Mouse (Mus musculus) liver, embryonic 13.5 days (tissue): ENCODE data around the gene Ttc26. TPM values are rescaled to one million over a fixed set of nuclear protein-coding genes. Genes with fewer than 3 reads are reported as not detected.
"Not testable (repeated sequence)": the region's sequence is repeated elsewhere in the genome, so short reads cannot be mapped to it uniquely, and the experiment has no call there.

Source experiments
- ATAC-seq: fragments of 200-750 bp; cut with Nextera tagmentation; 2 replicates; pipeline ENCODE4 v1.8.0; 2017; ENCODE audit warnings: low read depth, mild to moderate bottlenecking, moderate number of reproducible peaks, moderate library complexity
- DNase-seq: peaks from one replicate; pipeline ENCODE4 v3.0.0; 2022
- H3K27ac ChIP-seq: fragments of 300-500 bp; sonication (generic); 2 replicates; pipeline ENCODE4 v1.5.1; 2015; ENCODE audit warnings: moderate library complexity, mild to moderate bottlenecking, inconsistent platforms
- H3K27me3 ChIP-seq: fragments of 300-500 bp; sonication (generic); 2 replicates; pipeline ENCODE4 v1.6.1; 2015; ENCODE audit warnings: mild to moderate bottlenecking, inconsistent platforms
- H3K36me3 ChIP-seq: fragments of 300-500 bp; sonication (generic); 2 replicates; pipeline ENCODE4 v1.6.1; 2015; ENCODE audit warnings: mild to moderate bottlenecking, inconsistent platforms
- H3K4me1 ChIP-seq: fragments of 300-500 bp; sonication (generic); replicated peaks from 2 replicates; pipeline ENCODE4 v1.6.1; 2015; ENCODE audit warnings: inconsistent platforms
- H3K4me2 ChIP-seq: fragments of 300-500 bp; sonication (generic); 2 replicates; pipeline ENCODE4 v1.6.1; 2015; ENCODE audit warnings: inconsistent platforms, mild to moderate bottlenecking, moderate library complexity
- H3K4me3 ChIP-seq: fragments of 300-500 bp; sonication (generic); replicated peaks from 2 replicates; pipeline ENCODE4 v1.5.1; 2015; ENCODE audit warnings: mild to moderate bottlenecking, inconsistent platforms
- H3K9ac ChIP-seq: fragments of 300-500 bp; sonication (generic); 2 replicates; pipeline ENCODE4 v1.6.1; 2015; ENCODE audit warnings: mild to moderate bottlenecking, inconsistent platforms
- H3K9me3 ChIP-seq: fragments of 300-500 bp; sonication (generic); replicated peaks from 2 replicates; pipeline ENCODE4 v1.6.1; 2016; ENCODE audit warnings: inconsistent platforms
- WGBS: fragments of 180-500 bp; shearing (Covaris S2); methylation state at CpG from one replicate; pipeline ENCODE4 v1.1.7; 2015; ENCODE audit not compliant: insufficient replicate concordance; 5-methylcytosine and 5-hydroxymethylcytosine counted together
- polyA plus RNA-seq: library from polyadenylated mRNA; unstranded; fragments of >200 nt; fragmentation: Nextera tagmentation; extraction: Ambion mirVana; gene quantifications from 2 replicates; pipeline ENCODE4 v1.2.1, GENCODE M21; 2015

Ttc26 gene
- polyA plus RNA-seq, 1 experiment from 2014 or later = 0.74 TPM

GRCm38 (mm10) chr6:38348811-38349453 lies 32.3 kb upstream of the Ttc26 start:
- Histone ChIP-seq H3K4me3 (peak overlapping the region; percentile 39), H3K9me3 (no peaks in the 10 kb centered on the region), H3K27ac (peak overlapping the region; percentile 99), H3K4me1 (peaks cover 79% of the 10 kb centered on the region), H3K9ac (peak overlapping the region; percentile 46), H3K4me2 (peak overlapping the region; percentile 63), H3K27me3 (no peaks in the 10 kb centered on the region), H3K36me3 (peaks cover 48% of the 10 kb centered on the region)
- 68% methylated on average over 6 of the region's 6 CpGs for WGBS
- no peak for ATAC-seq
- no peak for DNase-seq

- 72% methylated on average over 9 of the region's 9 CpGs for WGBS
- peak overlapping the region; percentile 39 for H3K4me3 ChIP-seq
- H3K4me2 ChIP-seq = peak overlapping the region; percentile 63
- H3K9ac ChIP-seq = peak overlapping the region; percentile 46; the same call in 1 of the 2 replicates
- peaks cover 71% of the 10 kb centered on the region for H3K4me1 ChIP-seq
- H3K27ac ChIP-seq = peak overlapping the region; percentile 99
- peaks cover 41% of the 10 kb centered on the region for H3K36me3 ChIP-seq
- no peaks in the 10 kb centered on the region for H3K27me3 ChIP-seq
- no peak for DNase-seq
- no peaks in the 10 kb centered on the region for H3K9me3 ChIP-seq
- no peak for ATAC-seq
These were observed 31.5 kb upstream of the Ttc26 start for GRCm38 (mm10) chr6:38349806-38350205.

GRCm38 (mm10) chr6:38351930-38352329 lies 29.3 kb upstream of the Ttc26 start:
- Histone ChIP-seq H3K4me1 (peaks cover 72% of the 10 kb centered on the region), H3K9me3 (no peaks in the 10 kb centered on the region), H3K27me3 (no peaks in the 10 kb centered on the region), H3K27ac (peak overlapping the region; percentile 98), H3K9ac (peak overlapping the region; percentile 94), H3K4me3 (peak overlapping the region; percentile 81), H3K36me3 (peaks cover 37% of the 10 kb centered on the region), H3K4me2 (peak overlapping the region; percentile 88)
- 20% methylated on average over 4 of the region's 4 CpGs for WGBS
- DNase-seq = no peak
- ATAC-seq = no peak

- peak overlapping the region; percentile 98 for H3K27ac ChIP-seq
- H3K36me3 ChIP-seq = peaks cover 35% of the 10 kb centered on the region
- H3K9me3 ChIP-seq = no peaks in the 10 kb centered on the region
- H3K4me2 ChIP-seq = peak overlapping the region; percentile 88
- H3K9ac ChIP-seq = peak overlapping the region; percentile 94
- H3K4me1 ChIP-seq = peaks cover 72% of the 10 kb centered on the region
- no peak for DNase-seq
- ATAC-seq = no peak
- no peaks in the 10 kb centered on the region for H3K27me3 ChIP-seq
- 3% methylated on average over 10 of the region's 10 CpGs for WGBS
- H3K4me3 ChIP-seq = peak overlapping the region; percentile 81
These were observed 28.8 kb upstream of the Ttc26 start for GRCm38 (mm10) chr6:38352451-38352850.

GRCm38 (mm10) chr6:38353181-38353580 lies 28.1 kb upstream of the Ttc26 start:
- 5% methylated on average over 13 of the region's 13 CpGs for WGBS
- Histone ChIP-seq H3K4me3 (peak overlapping the region; percentile 81), H3K4me1 (peaks cover 72% of the 10 kb centered on the region), H3K27me3 (no peaks in the 10 kb centered on the region), H3K9ac (peak overlapping the region; percentile 94), H3K27ac (peak overlapping the region; percentile 98), H3K9me3 (no peaks in the 10 kb centered on the region), H3K36me3 (peaks cover 33% of the 10 kb centered on the region), H3K4me2 (peak overlapping the region; percentile 88)
- no peak for DNase-seq
- ATAC-seq = no peak

- Histone ChIP-seq H3K9me3 (no peaks in the 10 kb centered on the region), H3K27me3 (no peaks in the 10 kb centered on the region), H3K4me1 (peaks cover 71% of the 10 kb centered on the region), H3K4me2 (peak within 1 kb of the TSS; percentile 88), H3K9ac (peak within 1 kb of the TSS; percentile 94), H3K36me3 (peaks cover 27% of the 10 kb centered on the region), H3K4me3 (peak within 1 kb of the TSS; percentile 81), H3K27ac (peak within 1 kb of the TSS; percentile 98)
- peak; percentile 90 for DNase-seq
- peak; percentile 96 for ATAC-seq
- under 1% methylated on average over 87 of the region's 87 CpGs for WGBS
These were observed 27.2 kb upstream of the Ttc26 start, which contains the start of gene Zc3hav1 for GRCm38 (mm10) chr6:38353811-38354722. TSS of gene Zc3hav1 (minus strand) at chr6:38354603.

GRCm38 (mm10) chr6:38354723-38355353 lies 26.4 kb upstream of the Ttc26 start:
- DNase-seq = no peak
- peak; percentile 55 for ATAC-seq
- Histone ChIP-seq H3K27ac (peak overlapping the region; percentile 98), H3K9ac (peak overlapping the region; percentile 94), H3K4me2 (peak overlapping the region; percentile 88), H3K36me3 (peaks cover 20% of the 10 kb centered on the region), H3K4me1 (peaks cover 66% of the 10 kb centered on the region), H3K4me3 (peak overlapping the region; percentile 81), H3K9me3 (no peaks in the 10 kb centered on the region), H3K27me3 (no peaks in the 10 kb centered on the region)
- 5% methylated on average over 20 of the region's 20 CpGs for WGBS

- peak overlapping the region; percentile 81 for H3K4me3 ChIP-seq
- peak overlapping the region; percentile 98 for H3K27ac ChIP-seq
- no peaks in the 10 kb centered on the region for H3K27me3 ChIP-seq
- no peak for ATAC-seq
- H3K4me2 ChIP-seq = peak overlapping the region; percentile 88
- H3K36me3 ChIP-seq = peaks cover 14% of the 10 kb centered on the region
- H3K9ac ChIP-seq = peak overlapping the region; percentile 94
- H3K4me1 ChIP-seq = peaks cover 66% of the 10 kb centered on the region
- WGBS = 8% methylated on average over 8 of the region's 8 CpGs
- no peak for DNase-seq
- H3K9me3 ChIP-seq = no peaks in the 10 kb centered on the region
These were observed 25.9 kb upstream of the Ttc26 start for GRCm38 (mm10) chr6:38355354-38355823.

GRCm38 (mm10) chr6:38355862-38356261 lies 25.4 kb upstream of the Ttc26 start:
- no peak for DNase-seq

GRCm38 (mm10) chr6:38356661-38357433 lies 24.4 kb upstream of the Ttc26 start:
- WGBS = 72% methylated on average over 15 of the region's 15 CpGs
- not testable (repeated sequence) for H3K4me3 ChIP-seq, H3K9me3 ChIP-seq, H3K36me3 ChIP-seq, DNase-seq, H3K9ac ChIP-seq, H3K4me2 ChIP-seq, H3K27me3 ChIP-seq, ATAC-seq
- peaks cover 67% of the 10 kb centered on the region for H3K4me1 ChIP-seq
- H3K27ac ChIP-seq = peak overlapping the region; percentile 1; the same call in 1 of the 2 replicates

More at GRCm38 (mm10) chr6:38355862-38356261, 25.4 kb upstream of the Ttc26 start:
- H3K4me1 ChIP-seq = peaks cover 66% of the 10 kb centered on the region
- H3K27ac ChIP-seq = peak overlapping the region; percentile 98
- ATAC-seq = no peak
- H3K27me3 ChIP-seq = no peaks in the 10 kb centered on the region
- peak overlapping the region; percentile 81; the same call in 1 of the 2 replicates for H3K4me3 ChIP-seq
- 39% methylated on average over 7 of the region's 7 CpGs for WGBS
- peak overlapping the region; percentile 94 for H3K9ac ChIP-seq
- H3K9me3 ChIP-seq = no peaks in the 10 kb centered on the region
- H3K36me3 ChIP-seq = peaks cover 9% of the 10 kb centered on the region
- peak overlapping the region; percentile 88 for H3K4me2 ChIP-seq
